Mouse (Mus musculus): ENCODE measurements at regions not wholly inside any gene's neighbourhood (a gene's known extent, or its start where the extent isn't known, plus 50 kb on each side); places are given as distances from the start of the nearest gene placed in this dataset.

- TF ChIP-seq CTCF (conservative IDR thresholded peaks at IDR 0.05; ENCODE audit: insufficient read depth, insufficient read length, low read depth, low read length) (no peak), POLR2A (IDR thresholded peaks at IDR 0.05; ENCODE audit: low read depth, low read length) (no peak)
Measured at GRCm38 (mm10) chr6:32638843-32639242, 50.9 kb upstream of the Plxna4 start.

All from kidney, adult 2 months (tissue).